Mouse (Mus musculus) thymus, postnatal 14 days (tissue): ENCODE data around the gene Gde1.
A peak's percentile ranks its signal among the peaks of the same experiment; 100 is the strongest.

ENCODE experiments used
- DNase-seq: peaks from one replicate; pipeline ENCODE4 v3.0.0; 2021

Gde1 gene

GRCm38 (mm10) chr7:118705101-118705961 is at the start of gene Gde1:
TSS of gene Gde1 (minus strand) at chr7:118705778.
- DNase-seq, result peak; percentile 94

- no peak for DNase-seq
Observed at GRCm38 (mm10) chr7:118751625-118752024, 46.0 kb upstream of the Gde1 start.

- DNase-seq, result no peak
Observed at GRCm38 (mm10) chr7:118749706-118750105, 44.1 kb upstream of the Gde1 start.

- DNase-seq, result no peak
Observed at GRCm38 (mm10) chr7:118747891-118748672, 42.5 kb upstream of the Gde1 start.

GRCm38 (mm10) chr7:118744766-118745165 is 39.2 kb upstream of the Gde1 start:
- DNase-seq, result no peak

- no peak for DNase-seq
Observed at GRCm38 (mm10) chr7:118742278-118742677, 36.7 kb upstream of the Gde1 start.

- peak; percentile 95 for DNase-seq
Observed at GRCm38 (mm10) chr7:118740532-118741338, 35.2 kb upstream of the Gde1 start.

- DNase-seq, result peak; percentile 89
Observed at GRCm38 (mm10) chr7:118739975-118740531, 34.5 kb upstream of the Gde1 start, which contains the start of gene Vps35l. TSS of gene Vps35l (plus strand) at chr7:118740226.

- no peak for DNase-seq
Observed at GRCm38 (mm10) chr7:118738730-118739129, 33.2 kb upstream of the Gde1 start.

GRCm38 (mm10) chr7:118733225-118733624 is 27.6 kb upstream of the Gde1 start:
- no peak for DNase-seq

GRCm38 (mm10) chr7:118731781-118732180 is 26.2 kb upstream of the Gde1 start:
- DNase-seq, result no peak

GRCm38 (mm10) chr7:118728846-118729587 is 23.4 kb upstream of the Gde1 start:
- no peak for DNase-seq

GRCm38 (mm10) chr7:118725459-118725858 is 19.9 kb upstream of the Gde1 start:
- DNase-seq, result no peak

- DNase-seq, result no peak
Observed at GRCm38 (mm10) chr7:118723927-118724326, 18.3 kb upstream of the Gde1 start.

- DNase-seq, result no peak
Observed at GRCm38 (mm10) chr7:118718066-118718465, 12.5 kb upstream of the Gde1 start.

- DNase-seq, result no peak
Observed at GRCm38 (mm10) chr7:118714873-118715272, 9.3 kb upstream of the Gde1 start.

- DNase-seq, result peak; percentile 93
Observed at GRCm38 (mm10) chr7:118712228-118713173, 6.9 kb upstream of the Gde1 start, which contains the start of gene Ccp110. TSS of gene Ccp110 (plus strand) at chr7:118712552.

GRCm38 (mm10) chr7:118710776-118711175 is 5.2 kb upstream of the Gde1 start:
- no peak for DNase-seq

GRCm38 (mm10) chr7:118708002-118708401 is 2.4 kb upstream of the Gde1 start:
- no peak for DNase-seq

GRCm38 (mm10) chr7:118707216-118707615 is 1.6 kb upstream of the Gde1 start:
- DNase-seq, result no peak

GRCm38 (mm10) chr7:118706488-118706887 is 910 bp upstream of the Gde1 start:
- no peak for DNase-seq
